Mouse (Mus musculus) adrenal gland, adult 18-20 months (tissue): ENCODE results near the gene Gm9508. TPM values are rescaled to one million over a fixed set of nuclear protein-coding genes. Genes with fewer than 3 reads are reported as not detected.
"Not testable (repeated sequence)": the region's sequence is repeated elsewhere in the genome, so short reads cannot be mapped to it uniquely, and the experiment has no call there.

Experiments
- DNase-seq, 2 experiments: peaks; one replicate each; pipeline ENCODE4 v3.0.0; 2021 to 2022; ENCODE audit warnings: low spot score in 2 of 2
- long read RNA-seq, 2 experiments: library from polyadenylated mRNA; stranded (forward); transcript quantifications; one replicate each; pipeline ENCODE4 v2.0.0; 2021
- total RNA-seq, 2 experiments: library from RNA; stranded (reverse); gene quantifications; 1 replicate in 1 of 2; 2 replicates in 1 of 2; pipeline ENCODE4 v1.2.3; 2021

The Gm9508 gene
- total RNA-seq = not detected
- long read RNA-seq, experiment 1 = 0 reads
- long read RNA-seq, experiment 2 = 0 reads

- no peak for DNase-seq
Observed at GRCm38 (mm10) chr10:77697133-77697532, at the start of gene Gm9508. TSS of gene Gm9508 (minus strand) at chr10:77697233.

- not testable (repeated sequence) for DNase-seq
Observed at GRCm38 (mm10) chr10:77741924-77742688, 45.1 kb upstream of the Gm9508 start, which contains the start of gene Gm18596. TSS of gene Gm18596 (minus strand) at chr10:77742638.

- DNase-seq = no peak
Observed at GRCm38 (mm10) chr10:77738929-77739328, 41.9 kb upstream of the Gm9508 start.

GRCm38 (mm10) chr10:77735928-77736327 is 38.9 kb upstream of the Gm9508 start:
- DNase-seq = no peak

- DNase-seq = peak; percentile 8 to 25
Observed at GRCm38 (mm10) chr10:77729241-77729640, 32.2 kb upstream of the Gm9508 start.

GRCm38 (mm10) chr10:77728280-77728679 is 31.2 kb upstream of the Gm9508 start:
- DNase-seq = no peak

- DNase-seq = no peak
Observed at GRCm38 (mm10) chr10:77726186-77726585, 29.2 kb upstream of the Gm9508 start, which contains the start of gene Gm10100. TSS of gene Gm10100 (plus strand) at chr10:77726486.

- no peak for DNase-seq
Observed at GRCm38 (mm10) chr10:77724855-77725254, 27.8 kb upstream of the Gm9508 start.

GRCm38 (mm10) chr10:77720299-77720698 is 23.3 kb upstream of the Gm9508 start, which contains the start of gene Krtap12-1:
TSS of gene Krtap12-1 (plus strand) at chr10:77720599.
- not testable (repeated sequence) for DNase-seq

GRCm38 (mm10) chr10:77715507-77715906 is 18.5 kb upstream of the Gm9508 start, which contains the start of gene Gm10142:
TSS of gene Gm10142 (plus strand) at chr10:77715807.
- no peak for DNase-seq

GRCm38 (mm10) chr10:77713734-77714133 is 16.7 kb upstream of the Gm9508 start:
- DNase-seq = no peak

GRCm38 (mm10) chr10:77711157-77711556 is 14.1 kb upstream of the Gm9508 start, which contains the start of gene Gm10024:
TSS of gene Gm10024 (plus strand) at chr10:77711457.
- DNase-seq = not testable (repeated sequence)

GRCm38 (mm10) chr10:77709831-77710230 is 12.8 kb upstream of the Gm9508 start:
- no peak for DNase-seq

GRCm38 (mm10) chr10:77706326-77706725 is 9.3 kb upstream of the Gm9508 start, which contains the start of gene Gm10272:
TSS of gene Gm10272 (plus strand) at chr10:77706626.
- DNase-seq = no peak

GRCm38 (mm10) chr10:77690356-77690807 is 6.7 kb downstream of the Gm9508 start, which contains the start of gene Gm19402:
TSS of gene Gm19402 (minus strand) at chr10:77690757.
- DNase-seq = not testable (repeated sequence)

GRCm38 (mm10) chr10:77687021-77687420 is 10.0 kb downstream of the Gm9508 start:
- no peak for DNase-seq

- no peak for DNase-seq
Observed at GRCm38 (mm10) chr10:77685895-77686664, 11.0 kb downstream of the Gm9508 start, which contains the start of gene Tspear. TSS of gene Tspear (plus strand) at chr10:77686569.

- no peak for DNase-seq
Observed at GRCm38 (mm10) chr10:77684181-77684580, 12.9 kb downstream of the Gm9508 start.

GRCm38 (mm10) chr10:77682994-77683393 is 14.0 kb downstream of the Gm9508 start:
- no peak for DNase-seq

- DNase-seq = no peak
Observed at GRCm38 (mm10) chr10:77677562-77677961, 19.5 kb downstream of the Gm9508 start.

- DNase-seq = no peak
Observed at GRCm38 (mm10) chr10:77673765-77674164, 23.3 kb downstream of the Gm9508 start.
